Mouse (Mus musculus) kidney, postnatal 10 days (tissue): ENCODE data around the gene Mettl17.

Experiments
- DNase-seq: peaks from one replicate; pipeline ENCODE4 v3.0.0; 2021; ENCODE audit warnings: mixed read lengths

Mettl17 gene

DNA sequence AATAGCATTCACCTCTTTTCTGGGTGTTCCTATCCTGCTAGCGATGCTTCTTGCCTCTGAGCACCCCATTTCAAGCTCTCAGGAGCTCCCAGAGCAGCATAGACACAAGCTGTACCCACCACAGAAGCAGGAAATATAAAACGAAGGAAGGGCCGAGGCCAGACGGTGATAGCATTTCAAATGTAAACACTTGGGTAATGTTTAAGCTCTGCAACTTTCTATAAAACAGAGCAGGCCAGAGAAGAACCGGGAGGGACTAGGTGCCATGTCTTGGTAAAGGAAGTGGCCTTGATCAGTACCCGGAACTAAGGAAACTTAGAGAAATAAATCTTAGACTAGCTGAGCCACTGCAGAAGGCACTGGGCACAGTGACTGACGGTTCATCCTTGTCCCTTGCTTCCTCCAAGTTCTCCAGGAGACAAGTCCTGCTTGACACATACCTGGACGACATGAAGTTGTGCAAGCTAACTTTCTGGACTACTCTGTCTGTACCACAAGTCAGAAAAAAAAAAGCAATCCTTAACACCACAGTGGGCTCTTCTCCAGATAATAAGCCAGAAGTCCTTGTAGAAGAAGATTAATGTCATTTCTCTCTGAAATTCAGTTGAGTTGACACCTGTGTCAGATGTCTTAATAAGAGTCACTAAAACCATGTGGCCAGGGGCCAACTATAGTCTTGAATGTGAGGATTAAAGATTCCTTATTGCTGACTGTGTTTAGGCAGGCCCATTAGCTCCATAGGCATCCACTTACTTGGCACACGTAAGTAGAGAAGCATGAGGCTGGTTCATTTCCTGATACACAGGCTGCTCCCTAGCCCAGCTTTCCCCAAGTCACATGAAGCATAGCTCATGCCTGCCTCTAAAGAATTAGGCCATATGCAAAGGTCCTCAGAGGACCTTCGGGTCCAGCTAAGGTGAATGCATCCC, 47.7 kb downstream of the Mettl17 start:
- DNase-seq: no peak

- no peak for DNase-seq
These were observed 54.4 kb downstream of the Mettl17 start for GRCm38 (mm10) chr14:51939005-51939404.

DNA sequence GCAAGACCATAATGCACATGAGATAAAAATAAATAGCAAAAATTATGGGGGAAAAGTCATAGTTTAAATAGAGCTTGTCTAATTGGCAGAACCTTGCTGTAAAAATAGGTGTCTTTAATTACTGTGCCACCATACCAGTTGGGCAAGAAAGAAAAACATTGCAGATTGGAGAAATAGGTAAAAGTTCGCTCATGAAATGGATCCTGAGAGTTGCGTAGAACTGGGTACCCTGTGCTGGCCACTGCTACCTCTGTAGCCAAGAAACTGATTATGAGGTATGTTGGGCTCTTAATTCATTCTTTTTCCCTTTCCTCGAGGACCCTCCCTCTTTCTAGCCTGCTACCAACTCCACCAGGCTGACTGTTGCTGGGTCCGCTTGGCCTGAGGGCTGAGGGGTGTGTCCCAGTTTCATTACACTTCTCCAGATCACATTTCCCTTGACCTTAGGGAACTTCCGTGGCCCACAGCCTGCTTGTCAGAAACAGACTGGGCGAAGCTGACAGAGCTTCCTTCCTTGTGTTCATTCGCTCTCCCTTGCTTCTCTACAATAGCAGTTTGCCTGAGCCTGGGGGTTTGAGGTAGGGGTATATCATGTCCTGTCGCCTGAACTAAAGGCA, 56.4 kb downstream of the Mettl17 start:
- DNase-seq: peak; percentile 66

DNA sequence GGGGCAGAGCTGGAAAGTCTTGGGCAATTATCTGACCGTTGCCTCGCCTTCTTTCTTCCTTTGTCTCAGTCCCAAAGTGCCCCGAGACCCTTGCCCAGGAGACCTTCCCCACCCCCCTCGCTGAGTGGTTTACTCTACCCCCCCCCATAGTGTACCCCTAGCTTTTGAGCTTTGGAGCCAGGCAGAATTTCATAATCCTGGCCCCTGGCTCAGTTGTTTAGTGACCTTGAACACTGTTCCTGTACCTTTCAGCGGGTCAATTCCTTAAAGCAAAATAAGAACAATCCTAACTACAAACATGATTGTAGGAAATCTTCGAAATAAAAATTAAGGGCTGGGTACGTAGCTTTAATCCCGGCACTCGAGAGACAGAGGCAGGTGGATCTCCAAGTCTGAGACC, 56.9 kb downstream of the Mettl17 start:
- no peak for DNase-seq

DNA sequence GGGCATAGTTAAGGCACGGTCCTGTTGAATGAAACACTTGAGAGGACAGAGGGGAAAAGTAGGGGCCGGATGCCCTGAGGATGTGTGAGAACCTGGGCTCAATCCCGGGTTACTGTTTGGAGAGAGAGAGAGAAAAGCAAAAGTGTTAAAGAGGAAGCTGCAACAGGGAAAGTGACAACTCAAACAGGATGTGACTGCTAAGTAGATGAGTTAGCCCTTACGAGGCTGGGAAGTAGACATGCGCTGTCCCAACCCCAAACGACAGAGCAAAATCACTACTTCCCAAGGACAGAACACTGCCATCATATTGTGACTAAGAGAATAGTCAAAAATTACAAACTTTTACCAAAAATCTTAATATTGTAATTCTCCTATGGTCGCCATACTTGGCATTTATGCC, 57.6 kb downstream of the Mettl17 start:
- no peak for DNase-seq
